Mouse (Mus musculus): ENCODE data around the gene AW822073. TPM values are rescaled to one million over a fixed set of nuclear protein-coding genes. Genes with fewer than 3 reads are reported as not detected.
A peak's percentile ranks its signal among the peaks of the same experiment; 100 is the strongest.
"Not testable (repeated sequence)": the region's sequence is repeated elsewhere in the genome, so short reads cannot be mapped to it uniquely, and the experiment has no call there.

AW822073 gene
- polyA plus RNA-seq, 1 experiment from 2014 or later = not detected

GRCm38 (mm10) chr10:58234985-58235384 is 10.3 kb upstream of the AW822073 start:
- DNase-seq (ENCODE audit: low spot score); ATAC-seq (replicated peaks; ENCODE audit: low FRiP score, low TSS enrichment, low read depth); H3K27me3 ChIP-seq (replicated peaks; ENCODE audit: control insufficient read depth, insufficient read depth, low read length); H3K36me3 ChIP-seq (ENCODE audit: control insufficient read depth, insufficient read depth, low read length); H3K4me2 ChIP-seq (ENCODE audit: low read length); H3K27ac ChIP-seq (ENCODE audit: low read depth); H3K4me1 ChIP-seq (replicated peaks; ENCODE audit: control insufficient read depth, insufficient read depth, low read length); H3K9ac ChIP-seq (ENCODE audit: low read length); H3K4me3 ChIP-seq (ENCODE audit: low read depth, low read length): not testable (repeated sequence)
- WGBS = 88% methylated on average over 4 of the region's 4 CpGs
- peaks cover 13% of the 10 kb centered on the region for H3K9me3 ChIP-seq (ENCODE audit: control insufficient read depth, low read length)

- H3K27me3 ChIP-seq (replicated peaks; ENCODE audit: control insufficient read depth, insufficient read depth, low read length); DNase-seq (ENCODE audit: low spot score); H3K4me1 ChIP-seq (replicated peaks; ENCODE audit: control insufficient read depth, insufficient read depth, low read length); H3K4me2 ChIP-seq (ENCODE audit: low read length); H3K4me3 ChIP-seq (ENCODE audit: low read depth, low read length); H3K9ac ChIP-seq (ENCODE audit: low read length); H3K36me3 ChIP-seq (ENCODE audit: control insufficient read depth, insufficient read depth, low read length); ATAC-seq (replicated peaks; ENCODE audit: low FRiP score, low TSS enrichment, low read depth); H3K27ac ChIP-seq (ENCODE audit: low read depth): not testable (repeated sequence)
- H3K9me3 ChIP-seq (ENCODE audit: control insufficient read depth, low read length) = peaks cover 13% of the 10 kb centered on the region
Observed at GRCm38 (mm10) chr10:58233740-58234121, 9.0 kb upstream of the AW822073 start.

DNA sequence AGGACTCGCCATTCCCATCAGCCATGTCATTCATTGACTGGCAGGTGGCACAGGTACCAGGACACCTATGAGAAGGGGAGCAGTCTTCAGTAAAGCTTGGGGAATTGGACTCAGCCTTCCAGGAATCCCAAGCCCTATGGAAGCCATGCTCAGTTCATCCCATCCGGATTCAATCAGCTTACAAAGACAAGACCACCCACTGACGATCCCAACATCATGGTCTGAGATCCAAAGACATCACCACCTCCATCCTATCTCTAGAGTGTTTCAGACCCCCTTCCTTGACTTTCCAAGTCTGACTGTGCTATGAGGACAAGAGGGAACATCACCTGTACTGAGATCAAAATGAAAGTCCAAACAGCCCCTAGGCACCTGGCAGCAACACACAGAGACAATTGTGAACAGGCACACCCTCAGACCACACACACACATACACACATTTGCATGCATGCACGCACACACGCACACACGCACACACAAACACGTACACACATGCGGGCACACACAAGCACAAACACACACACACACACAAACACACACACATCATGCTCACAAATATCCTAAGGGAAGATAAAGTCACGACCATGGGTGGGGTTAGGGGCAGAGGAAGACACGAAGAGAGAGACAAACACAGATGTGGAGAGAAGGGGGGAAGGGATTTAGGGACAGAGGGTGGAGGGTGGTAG is 8.5 kb upstream of the AW822073 start:
- not testable (repeated sequence) for H3K27ac ChIP-seq (ENCODE audit: low read depth); DNase-seq (ENCODE audit: low spot score); H3K36me3 ChIP-seq (ENCODE audit: control insufficient read depth, insufficient read depth, low read length); H3K4me3 ChIP-seq (ENCODE audit: low read depth, low read length); H3K4me1 ChIP-seq (replicated peaks; ENCODE audit: control insufficient read depth, insufficient read depth, low read length); H3K9ac ChIP-seq (ENCODE audit: low read length); H3K27me3 ChIP-seq (replicated peaks; ENCODE audit: control insufficient read depth, insufficient read depth, low read length); H3K4me2 ChIP-seq (ENCODE audit: low read length)
- peaks cover 13% of the 10 kb centered on the region for H3K9me3 ChIP-seq (ENCODE audit: control insufficient read depth, low read length)
- 79% methylated on average over 9 of the region's 10 CpGs for WGBS
- peak; percentile 45 for ATAC-seq (replicated peaks; ENCODE audit: low FRiP score, low TSS enrichment, low read depth)

DNA sequence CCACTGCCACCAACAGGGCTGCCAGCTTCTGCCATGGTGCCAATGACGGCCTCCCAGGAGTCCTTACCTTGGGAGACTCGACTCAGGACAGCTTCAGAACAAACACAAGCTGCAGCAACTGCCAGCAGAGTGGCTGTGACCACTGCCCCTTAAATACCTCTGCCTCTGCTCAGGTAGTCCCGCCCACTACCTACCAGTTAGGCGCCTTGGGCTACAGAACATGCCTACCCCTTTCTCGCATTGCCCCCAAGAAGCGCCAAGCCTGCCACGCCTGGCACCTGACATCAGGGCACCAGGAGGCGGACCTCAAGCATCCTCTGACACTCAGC is 7.9 kb upstream of the AW822073 start, which contains the start of gene Duxf3:
Gene Duxf3, minus strand, starts transcription at position 35 of the 329 bp plus-strand sequence.
- H3K9ac ChIP-seq (ENCODE audit: low read length); DNase-seq (ENCODE audit: low spot score); H3K4me2 ChIP-seq (ENCODE audit: low read length); H3K4me1 ChIP-seq (replicated peaks; ENCODE audit: control insufficient read depth, insufficient read depth, low read length); H3K27ac ChIP-seq (ENCODE audit: low read depth); H3K4me3 ChIP-seq (ENCODE audit: low read depth, low read length); H3K27me3 ChIP-seq (replicated peaks; ENCODE audit: control insufficient read depth, insufficient read depth, low read length); H3K36me3 ChIP-seq (ENCODE audit: control insufficient read depth, insufficient read depth, low read length): not testable (repeated sequence)
- H3K9me3 ChIP-seq (ENCODE audit: control insufficient read depth, low read length) = peaks cover 13% of the 10 kb centered on the region
- WGBS = 88% methylated on average over 7 of the region's 8 CpGs
- ATAC-seq (replicated peaks; ENCODE audit: low FRiP score, low TSS enrichment, low read depth) = peak; percentile 63

- H3K27ac ChIP-seq (ENCODE audit: low read depth); H3K4me1 ChIP-seq (replicated peaks; ENCODE audit: control insufficient read depth, insufficient read depth, low read length); H3K36me3 ChIP-seq (ENCODE audit: control insufficient read depth, insufficient read depth, low read length); H3K4me3 ChIP-seq (ENCODE audit: low read depth, low read length); H3K4me2 ChIP-seq (ENCODE audit: low read length); H3K27me3 ChIP-seq (replicated peaks; ENCODE audit: control insufficient read depth, insufficient read depth, low read length); H3K9ac ChIP-seq (ENCODE audit: low read length): not testable (repeated sequence)
- peak; percentile 85 for DNase-seq (ENCODE audit: low spot score)
- WGBS = 87% methylated on average over 31 of the region's 35 CpGs
- H3K9me3 ChIP-seq (ENCODE audit: control insufficient read depth, low read length) = peaks cover 13% of the 10 kb centered on the region
- peak; percentile 83 for ATAC-seq (replicated peaks; ENCODE audit: low FRiP score, low TSS enrichment, low read depth)
Observed at GRCm38 (mm10) chr10:58231779-58232640, 7.3 kb upstream of the AW822073 start.

GRCm38 (mm10) chr10:58231088-58231487 is 6.4 kb upstream of the AW822073 start:
- not testable (repeated sequence) for H3K27ac ChIP-seq (ENCODE audit: low read depth); H3K27me3 ChIP-seq (replicated peaks; ENCODE audit: control insufficient read depth, insufficient read depth, low read length); H3K4me2 ChIP-seq (ENCODE audit: low read length); H3K36me3 ChIP-seq (ENCODE audit: control insufficient read depth, insufficient read depth, low read length); H3K9ac ChIP-seq (ENCODE audit: low read length); H3K4me1 ChIP-seq (replicated peaks; ENCODE audit: control insufficient read depth, insufficient read depth, low read length); DNase-seq (ENCODE audit: low spot score); H3K4me3 ChIP-seq (ENCODE audit: low read depth, low read length)
- peak; percentile 48 for ATAC-seq (replicated peaks; ENCODE audit: low FRiP score, low TSS enrichment, low read depth)
- peaks cover 13% of the 10 kb centered on the region for H3K9me3 ChIP-seq (ENCODE audit: control insufficient read depth, low read length)
- WGBS = 82% methylated on average over 5 of the region's 7 CpGs

DNA sequence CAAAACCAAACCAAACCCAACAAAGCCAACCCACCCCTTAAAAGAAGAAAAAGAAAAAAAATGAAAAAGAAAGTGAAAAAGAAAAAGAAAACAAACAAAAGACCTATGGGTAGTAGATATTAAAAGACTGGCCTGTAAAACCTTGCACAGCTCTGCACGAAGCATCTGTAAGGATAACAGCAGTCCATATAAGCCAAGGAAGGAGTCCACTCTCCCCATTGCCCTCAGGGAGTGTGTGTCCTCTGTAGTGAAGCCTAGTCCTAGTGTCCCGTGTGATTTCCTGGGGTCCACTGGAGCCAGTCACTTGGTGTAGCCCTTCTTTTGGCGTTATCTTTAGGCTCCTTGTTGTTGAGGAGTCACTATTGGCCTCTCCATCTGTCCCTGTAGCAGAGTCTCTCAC is 5.3 kb upstream of the AW822073 start:
- not testable (repeated sequence) for H3K27ac ChIP-seq (ENCODE audit: low read depth); H3K4me3 ChIP-seq (ENCODE audit: low read depth, low read length); ATAC-seq (replicated peaks; ENCODE audit: low FRiP score, low TSS enrichment, low read depth); H3K27me3 ChIP-seq (replicated peaks; ENCODE audit: control insufficient read depth, insufficient read depth, low read length); H3K4me2 ChIP-seq (ENCODE audit: low read length); H3K36me3 ChIP-seq (ENCODE audit: control insufficient read depth, insufficient read depth, low read length); H3K9ac ChIP-seq (ENCODE audit: low read length); H3K4me1 ChIP-seq (replicated peaks; ENCODE audit: control insufficient read depth, insufficient read depth, low read length); DNase-seq (ENCODE audit: low spot score)
- H3K9me3 ChIP-seq (ENCODE audit: control insufficient read depth, low read length) = peaks cover 13% of the 10 kb centered on the region
- 59% methylated on average over 3 of the region's 3 CpGs for WGBS

- 87% methylated on average over 2 of the region's 6 CpGs for WGBS
Observed at GRCm38 (mm10) chr10:58227798-58228197, 3.1 kb upstream of the AW822073 start.

More at GRCm38 (mm10) chr10:58227798-58228197, 3.1 kb upstream of the AW822073 start:
- H3K4me1 ChIP-seq (replicated peaks; ENCODE audit: control insufficient read depth, insufficient read depth, low read length); DNase-seq (ENCODE audit: low spot score); H3K4me3 ChIP-seq (ENCODE audit: low read depth, low read length); H3K4me2 ChIP-seq (ENCODE audit: low read length); H3K9ac ChIP-seq (ENCODE audit: low read length); H3K27me3 ChIP-seq (replicated peaks; ENCODE audit: control insufficient read depth, insufficient read depth, low read length); H3K36me3 ChIP-seq (ENCODE audit: control insufficient read depth, insufficient read depth, low read length); H3K27ac ChIP-seq (ENCODE audit: low read depth); ATAC-seq (replicated peaks; ENCODE audit: low FRiP score, low TSS enrichment, low read depth): not testable (repeated sequence)
- H3K9me3 ChIP-seq (ENCODE audit: control insufficient read depth, low read length) = peaks cover 13% of the 10 kb centered on the region
